7 mouse cellular contexts compared by ENCODE assay signal in the genomic region with DNA sequence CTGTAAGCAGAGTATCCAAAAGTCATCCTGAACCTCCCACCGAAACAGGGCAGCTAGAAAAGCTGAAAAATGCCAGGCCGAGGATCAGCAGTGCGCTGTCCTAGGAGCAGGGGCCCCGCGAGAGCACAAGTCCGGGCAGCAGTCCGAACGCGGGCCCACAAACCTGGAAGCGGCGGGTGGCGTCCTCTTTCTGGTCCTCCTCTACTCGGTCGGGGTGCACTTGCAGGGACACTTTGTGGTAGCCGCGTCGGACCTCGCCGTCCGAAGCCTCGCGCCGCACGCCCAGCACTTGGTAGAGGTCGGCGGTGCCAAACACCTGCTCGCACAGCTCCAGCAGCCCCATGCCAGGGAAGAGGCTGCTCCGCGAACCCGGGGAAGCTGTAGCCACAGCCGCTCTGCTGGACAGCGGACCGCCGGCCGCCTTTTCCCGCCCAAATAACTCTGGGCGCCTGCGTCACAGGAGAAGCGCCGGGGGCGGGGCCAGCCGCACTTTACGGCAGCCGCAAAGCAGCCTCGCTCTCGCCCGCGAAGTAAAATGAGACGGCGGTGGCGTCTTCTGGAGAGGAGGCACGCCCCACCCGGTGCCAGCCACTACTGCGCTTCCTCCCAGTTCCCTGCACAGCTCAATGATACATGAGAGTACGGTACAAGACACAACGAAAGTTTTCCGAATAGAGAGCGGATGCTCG. TPM values are rescaled to one million over a fixed set of nuclear protein-coding genes. Genes with fewer than 3 reads are reported as not detected.
DNase-seq lines count a peak whose midpoint lies in the region; ATAC-seq lines count a peak whose summit lies in the region.

Gene Dnajc9, minus strand, starts transcription at position 470 of the 689 bp plus-strand sequence.

- peak within 1 kb of the TSS; percentile 62 for H3K4me3 ChIP-seq in intestine, embryonic 16.5 days (ENCODE audit: low read length)
- peak within 1 kb of the TSS; percentile 74 for H3K4me3 ChIP-seq in midbrain, embryonic 11.5 days (ENCODE audit: low read depth, low read length)

- intact Hi-C loops in gastrocnemius, postnatal 36 days (cut with DNase I): no loop called here
- intact Hi-C loops in left cerebral cortex, postnatal 36 days (cut with DNase I): no loop called here

- peak within 1 kb of the TSS; percentile 81 for H3K27ac ChIP-seq in intestine, embryonic 16.5 days (ENCODE audit: low read length)
- H3K27ac ChIP-seq in midbrain, embryonic 11.5 days (ENCODE audit: low read depth, low read length): no peak within 1 kb of the TSS; the same call in 1 of the 2 replicates

- H3K9ac ChIP-seq in intestine, embryonic 16.5 days (ENCODE audit: low read depth, low read length): peak within 1 kb of the TSS; percentile 70
- peak within 1 kb of the TSS; percentile 80 for H3K9ac ChIP-seq in midbrain, embryonic 11.5 days (ENCODE audit: low read length)

- H3K9me3 ChIP-seq in intestine, embryonic 16.5 days (ENCODE audit: control insufficient read depth, low read length): no peaks in the 10 kb centered on the region
- no peaks in the 10 kb centered on the region for H3K9me3 ChIP-seq in midbrain, embryonic 11.5 days (ENCODE audit: control insufficient read depth, low read length)

- peak; percentile 71 for ATAC-seq in intestine, embryonic 16.5 days
- peak; percentile 80 for ATAC-seq in midbrain, embryonic 11.5 days (ENCODE audit: low FRiP score)

- H3K4me2 ChIP-seq in intestine, embryonic 16.5 days (ENCODE audit: low read depth, low read length): peak within 1 kb of the TSS; percentile 80
- H3K4me2 ChIP-seq in midbrain, embryonic 11.5 days: peak within 1 kb of the TSS; percentile 60

- under 1% methylated on average over 58 of the region's 59 CpGs for WGBS in intestine, embryonic 16.5 days
- under 1% methylated on average over 59 of the region's 59 CpGs for WGBS in midbrain, embryonic 11.5 days

- H3K36me3 ChIP-seq in intestine, embryonic 16.5 days (ENCODE audit: control insufficient read depth, insufficient read depth, low read length): no peaks in the 10 kb centered on the region
- peaks cover 2% of the 10 kb centered on the region for H3K36me3 ChIP-seq in midbrain, embryonic 11.5 days (ENCODE audit: control insufficient read depth, insufficient read depth, low read length)

- no peaks in the 10 kb centered on the region for H3K27me3 ChIP-seq in intestine, embryonic 16.5 days (replicated peaks; ENCODE audit: control insufficient read depth, insufficient read depth, low read length)
- no peaks in the 10 kb centered on the region for H3K27me3 ChIP-seq in midbrain, embryonic 11.5 days (ENCODE audit: control insufficient read depth, insufficient read depth, low read length)

- peaks cover 21% of the 10 kb centered on the region for H3K4me1 ChIP-seq in intestine, embryonic 16.5 days (ENCODE audit: control insufficient read depth, insufficient read depth, low read length)
- H3K4me1 ChIP-seq in midbrain, embryonic 11.5 days (ENCODE audit: control insufficient read depth, insufficient read depth, low read length): peaks cover 20% of the 10 kb centered on the region

- DNase-seq in adrenal gland, adult 18-20 months (ENCODE audit: low spot score in 2 of 2): peak; percentile 94 to 97
- peak; percentile 97 for DNase-seq in embryo, embryonic 11 days
- DNase-seq in gastrocnemius, postnatal 36 days: peak; percentile 90 to 91
- peak; percentile 93 to 94 for DNase-seq in left cerebral cortex, postnatal 36 days (ENCODE audit: low spot score in 2 of 2)
- peak; percentile 100 for DNase-seq in midbrain, embryonic 11.5 days (ENCODE audit: low spot score, missing footprints)
- DNase-seq in skeletal muscle tissue, adult 2 months (ENCODE audit: low read depth, low spot score): peak; percentile 88

RNA-seq across cellular contexts. Expression of gene Dnajc9, which starts in this region (rescaled TPM):
- total RNA-seq in adrenal gland, adult 18-20 months (2021): 10 to 100 TPM; 28.3 to 33.5 TPM
- 10 to 100 TPM in 1 of 2 experiments, 1 to 10 TPM in 1; 7.3 to 11.8 TPM for total RNA-seq in gastrocnemius, postnatal 36 days (2021)
- 99.2 and 119 TPM in 2 replicates for polyA plus RNA-seq in intestine, embryonic 16.5 days (2015; fragmentation: Nextera tagmentation; extraction: Ambion mirVana)
- 10 to 100 TPM; 24.7 to 25.1 TPM for total RNA-seq in left cerebral cortex, postnatal 36 days (2021)
- polyA plus RNA-seq in midbrain, embryonic 11.5 days (2014; fragmentation: Nextera tagmentation; extraction: Ambion mirVana): 276 and 296 TPM in 2 replicates
